Mouse (Mus musculus) bone marrow, adult 2 months (tissue): ENCODE results near the gene Igfbp7. TPM values are rescaled to one million over a fixed set of nuclear protein-coding genes. Genes with fewer than 3 reads are reported as not detected.

ENCODE experiments used
- H3K27ac ChIP-seq: fragments of 200-500 bp; 2 replicates; pipeline ENCODE4 v1.5.1; 2012; ENCODE audit warnings: low read depth, mild to moderate bottlenecking, control low read depth, inconsistent platforms, low read length; ENCODE audit not compliant: control insufficient read depth, poor library complexity, insufficient read depth
- H3K4me1 ChIP-seq: fragments of 200-500 bp; 2 replicates; pipeline ENCODE4 v1.6.1; 2011; ENCODE audit warnings: low read length; ENCODE audit not compliant: control insufficient read depth, insufficient read depth
- H3K4me3 ChIP-seq: fragments of 200-500 bp; replicated peaks from 2 replicates; pipeline ENCODE3; 2011; ENCODE audit warnings: mild to moderate bottlenecking, low read depth, low read length, control low read depth; ENCODE audit not compliant: control insufficient read depth
- CTCF ChIP-seq: fragments of 200-500 bp; IDR thresholded peaks from 2 replicates; pipeline ENCODE4 v1.5.1; 2011; ENCODE audit warnings: low read length, control low read depth; ENCODE audit not compliant: control insufficient read depth, insufficient read depth
- POLR2A ChIP-seq: fragments of 200-500 bp; IDR thresholded peaks from 2 replicates; pipeline ENCODE4 v1.6.1; 2011; ENCODE audit warnings: low read depth, mild to moderate bottlenecking, control low read depth, low read length, borderline replicate concordance; ENCODE audit not compliant: control insufficient read depth
- WGBS: fragments of 180-500 bp; shearing (Covaris S2); methylation state at CpG from one replicate; pipeline ENCODE4 v1.1.7; 2018; 5-methylcytosine and 5-hydroxymethylcytosine counted together
- polyA plus RNA-seq: library from polyadenylated mRNA; stranded (reverse); fragments of >200 nt; gene quantifications from 2 replicates; pipeline ENCODE4 v1.2.4, GENCODE M21; 2011; ENCODE audit warnings: low replicate concordance; ENCODE audit not compliant: missing spikeins, insufficient read depth, insufficient read length

Gene Igfbp7
- polyA plus RNA-seq, 1 experiment: 24.2 TPM

DNA sequence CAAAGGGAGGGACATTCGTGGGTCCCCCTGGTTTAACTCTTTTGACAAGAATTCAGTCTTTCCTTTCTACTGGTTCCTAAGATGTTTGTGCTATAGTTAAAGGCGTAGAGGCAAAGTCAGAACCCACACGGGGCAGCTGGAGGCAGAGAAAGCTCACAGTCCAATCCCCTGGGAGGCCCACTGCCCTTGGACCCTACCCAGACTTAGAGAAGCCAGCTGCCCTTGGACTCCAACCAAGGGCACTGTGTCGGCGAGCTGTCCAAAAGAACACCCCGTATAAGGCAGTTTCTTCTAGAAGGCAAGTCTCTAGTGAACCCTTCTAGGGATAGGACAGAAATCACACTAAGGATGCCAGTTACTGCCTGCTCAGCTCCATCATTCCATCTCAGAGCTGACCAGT, 7.0 kb downstream of the Igfbp7 start:
- WGBS: 69% methylated on average over 6 of the region's 6 CpGs
- TF ChIP-seq POLR2A (no peak), CTCF (no peak)
- Histone ChIP-seq H3K27ac (no peak overlapping the region), H3K4me1 (no peaks in the 10 kb centered on the region), H3K4me3 (no peak overlapping the region)

DNA sequence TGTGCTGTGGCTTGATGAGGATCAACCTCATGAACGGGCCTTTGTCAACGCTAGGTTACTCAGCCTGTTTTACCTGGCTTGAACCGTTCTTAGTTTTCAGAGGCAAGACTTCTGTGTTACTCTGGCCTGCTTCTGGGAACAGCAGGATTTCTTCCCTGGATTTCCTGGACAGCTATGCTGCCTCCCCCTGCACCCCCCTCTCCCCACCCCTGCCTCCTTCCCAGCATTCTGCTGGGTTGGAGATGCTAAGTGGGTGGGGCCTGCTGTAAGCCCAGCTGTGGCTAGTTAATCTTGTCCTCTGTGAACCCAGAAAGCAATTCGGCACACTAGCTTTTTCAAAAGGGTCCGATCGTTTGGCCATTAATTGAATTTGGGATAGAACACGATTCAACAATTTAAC, 7.7 kb downstream of the Igfbp7 start:
- Histone ChIP-seq H3K4me3 (no peak overlapping the region), H3K27ac (no peak overlapping the region), H3K4me1 (no peaks in the 10 kb centered on the region)
- no peak for TF ChIP-seq CTCF
- no peak for TF ChIP-seq POLR2A
- WGBS: 87% methylated on average over 7 of the region's 7 CpGs

DNA sequence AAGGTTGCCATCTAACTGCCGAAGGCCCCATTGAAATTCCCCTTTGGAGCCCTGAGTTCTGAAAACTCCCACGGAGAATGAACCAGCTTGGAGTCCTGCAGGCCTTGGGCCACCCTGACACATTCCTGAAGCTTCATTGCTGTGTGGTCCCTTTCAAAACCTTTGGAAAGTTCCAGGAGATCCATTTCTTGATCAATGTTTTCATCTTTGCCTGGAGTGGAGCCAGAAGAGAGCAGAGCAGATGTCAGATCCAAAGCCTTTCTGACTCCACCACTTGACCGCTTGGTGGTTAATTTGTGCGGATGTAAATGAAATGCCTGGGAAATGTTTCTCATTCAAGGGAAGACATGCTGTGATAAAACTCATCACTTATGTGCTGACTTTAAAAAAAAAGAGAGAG, 8.8 kb downstream of the Igfbp7 start:
- Histone ChIP-seq H3K4me3 (no peak overlapping the region), H3K4me1 (no peaks in the 10 kb centered on the region), H3K27ac (no peak overlapping the region)
- TF ChIP-seq CTCF (no peak), POLR2A (no peak)
- WGBS: 86% methylated on average over 4 of the region's 4 CpGs

DNA sequence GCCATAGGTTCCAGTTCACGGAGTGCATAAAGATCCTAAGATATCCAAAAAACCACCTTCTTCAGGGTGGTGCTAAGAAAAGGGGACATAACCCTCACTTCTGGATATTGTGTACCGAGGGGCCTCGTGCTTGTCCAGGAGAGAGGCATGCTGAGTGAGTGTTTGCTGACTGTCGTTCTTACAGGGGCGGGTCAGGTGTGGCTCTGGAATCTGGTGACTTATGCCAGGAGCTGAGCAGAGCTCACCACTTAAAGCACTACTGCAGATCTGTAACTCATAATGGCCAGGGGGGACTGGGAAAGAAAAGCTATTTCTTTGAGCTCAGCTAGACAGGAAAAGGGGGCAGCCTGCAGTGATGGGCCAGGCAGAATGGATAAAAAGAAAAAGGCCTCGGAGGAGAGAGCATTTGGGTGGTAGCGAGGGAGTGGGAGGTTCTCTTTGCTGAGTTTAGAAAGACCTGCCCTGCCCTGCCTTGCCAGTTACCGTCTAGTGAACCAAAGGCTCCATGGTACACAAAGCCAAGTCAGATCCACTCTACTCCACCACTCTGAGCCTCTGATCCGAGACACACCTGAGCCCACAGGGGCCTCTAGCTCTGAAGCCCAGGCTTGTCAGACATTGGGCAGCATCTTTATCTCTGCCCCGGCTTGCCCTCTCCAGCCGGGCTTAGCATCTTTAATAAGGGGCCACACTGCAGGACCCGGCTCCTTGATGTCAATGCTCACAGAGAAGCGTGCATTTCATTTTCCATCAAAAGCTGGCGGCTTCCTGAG, 9.4 kb downstream of the Igfbp7 start:
- Histone ChIP-seq H3K27ac (no peak overlapping the region), H3K4me1 (no peaks in the 10 kb centered on the region), H3K4me3 (no peak overlapping the region)
- TF ChIP-seq POLR2A (no peak), CTCF (no peak)
- WGBS: 83% methylated on average over 14 of the region's 14 CpGs

DNA sequence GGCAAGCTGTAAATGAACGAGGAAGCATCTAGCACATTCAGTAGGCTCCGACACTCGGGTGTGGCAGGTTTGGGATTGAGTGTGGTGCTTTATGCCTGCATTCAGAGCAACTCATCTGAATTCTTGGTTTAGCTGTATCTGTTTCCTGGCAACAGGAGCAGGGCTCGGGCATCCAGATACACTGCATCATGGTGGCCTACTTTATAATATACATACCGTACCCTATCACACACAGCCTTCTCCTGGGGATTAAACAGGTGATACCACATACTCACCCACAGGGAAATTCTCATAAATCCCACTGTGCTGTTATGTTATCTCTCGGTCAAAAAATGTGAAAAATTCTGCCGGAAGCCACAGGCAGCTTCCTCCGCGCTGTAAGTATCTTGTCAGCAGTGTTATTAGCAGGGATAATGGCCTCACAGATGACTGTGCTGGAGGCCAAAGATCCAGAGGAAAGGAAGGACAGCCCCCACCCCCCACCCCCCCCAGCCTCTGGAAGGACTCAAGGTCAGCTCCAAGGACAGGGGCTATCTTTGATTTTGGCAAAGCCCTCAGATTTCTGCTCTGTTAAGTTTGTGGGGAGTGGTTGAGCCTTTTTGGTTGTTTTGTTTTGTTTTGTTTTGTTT, 13.7 kb downstream of the Igfbp7 start:
- no peaks in the 10 kb centered on the region for H3K4me1 ChIP-seq
- no peak overlapping the region for H3K27ac ChIP-seq
- WGBS: 83% methylated on average over 9 of the region's 9 CpGs
- TF ChIP-seq CTCF: no peak
- TF ChIP-seq POLR2A: no peak
- no peak overlapping the region for H3K4me3 ChIP-seq

DNA sequence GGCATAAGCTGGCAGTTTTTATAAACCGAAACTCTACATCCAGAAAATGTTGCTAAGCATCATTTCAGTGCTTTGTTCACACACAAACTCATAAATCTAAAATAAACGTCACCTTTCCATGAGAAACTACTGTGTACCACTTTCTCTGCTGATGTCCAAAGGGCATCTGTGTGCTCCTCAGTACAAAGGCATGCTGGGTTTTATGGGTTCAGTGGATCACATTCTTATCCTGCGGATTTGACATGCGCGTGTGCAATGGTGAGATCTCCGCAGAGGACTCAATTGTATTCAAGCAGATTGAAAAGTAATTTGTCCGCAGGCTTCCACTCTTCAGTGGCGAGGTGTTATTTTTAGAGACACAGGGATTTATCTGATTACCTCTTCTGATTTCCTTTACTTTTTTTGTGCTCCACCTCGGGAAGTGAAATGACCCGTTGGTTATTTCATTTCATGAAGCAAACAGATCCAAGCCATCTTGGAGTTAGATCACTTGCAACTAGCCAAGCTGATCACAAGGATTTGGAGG, 14.7 kb downstream of the Igfbp7 start:
- 83% methylated on average over 10 of the region's 10 CpGs for WGBS
- H3K27ac ChIP-seq: no peak overlapping the region
- H3K4me1 ChIP-seq: no peaks in the 10 kb centered on the region
- TF ChIP-seq POLR2A (no peak), CTCF (no peak)
- H3K4me3 ChIP-seq: no peak overlapping the region

DNA sequence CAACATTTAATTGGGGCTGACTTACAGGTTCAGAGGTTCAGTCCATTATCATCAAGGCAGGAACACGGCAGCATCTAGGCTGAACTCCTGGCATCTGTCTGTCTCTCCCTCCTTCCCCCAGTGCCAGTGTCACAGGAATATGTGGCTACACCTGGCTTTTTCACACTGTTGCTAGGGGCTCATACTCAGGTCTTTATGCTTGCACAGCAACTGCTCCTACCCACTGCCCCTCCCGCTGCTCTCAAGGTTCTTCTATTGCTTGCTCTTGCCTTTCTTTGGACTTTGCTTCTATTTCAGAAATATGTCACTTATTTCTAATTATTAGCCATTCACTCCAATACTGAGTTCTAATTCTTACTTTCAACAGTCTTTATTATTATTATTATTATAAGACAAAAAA, 17.6 kb downstream of the Igfbp7 start:
- Histone ChIP-seq H3K27ac (no peak overlapping the region), H3K4me3 (no peak overlapping the region), H3K4me1 (no peaks in the 10 kb centered on the region; the same call in 1 of the 2 replicates)
- TF ChIP-seq CTCF (no peak), POLR2A (no peak)
- 94% methylated on average over 2 of the region's 2 CpGs for WGBS

DNA sequence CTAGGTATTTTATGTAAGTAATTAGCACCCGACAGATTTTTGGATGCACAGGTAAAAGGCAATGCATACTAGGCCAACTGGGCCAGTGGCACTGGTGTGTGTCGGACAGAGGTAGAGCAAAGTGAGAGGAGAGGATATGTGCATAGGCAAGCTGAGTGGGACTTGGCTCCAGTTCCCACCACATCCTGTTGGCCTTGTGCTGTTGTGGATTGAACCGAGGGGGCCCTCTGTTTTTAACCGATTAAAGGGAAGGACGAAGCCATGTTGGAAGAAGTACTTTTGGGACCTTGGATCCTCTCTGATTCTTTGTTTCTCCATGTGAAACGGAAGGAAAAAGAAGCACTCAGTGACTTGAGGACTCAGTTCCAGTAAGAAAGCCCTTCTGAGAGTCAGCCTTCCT, 19.5 kb downstream of the Igfbp7 start:
- 51% methylated on average over 6 of the region's 6 CpGs for WGBS

DNA sequence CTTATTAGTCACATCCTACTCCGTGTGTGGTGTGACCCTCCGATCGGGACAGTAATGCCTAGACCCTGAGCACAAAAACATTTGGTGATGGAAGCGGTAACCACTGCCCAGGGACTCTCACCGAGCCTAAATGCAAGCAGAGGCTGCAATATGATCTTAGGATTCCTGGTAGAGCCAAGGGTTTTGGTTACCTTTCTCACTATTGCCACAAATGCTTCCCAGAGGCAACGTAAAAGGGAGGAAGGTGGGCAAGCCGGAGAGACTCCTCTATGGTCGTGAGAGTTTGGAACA, 20.5 kb downstream of the Igfbp7 start:
- Histone ChIP-seq H3K27ac (no peak overlapping the region), H3K4me1 (no peaks in the 10 kb centered on the region; the same call in 1 of the 2 replicates), H3K4me3 (no peak overlapping the region)
- 82% methylated on average over 8 of the region's 8 CpGs for WGBS
- no peak for TF ChIP-seq CTCF
- TF ChIP-seq POLR2A: no peak

More for the DNA sequence above, 19.5 kb downstream of the Igfbp7 start:
- TF ChIP-seq CTCF (no peak), POLR2A (no peak)
- Histone ChIP-seq H3K4me3 (no peak overlapping the region), H3K4me1 (no peaks in the 10 kb centered on the region; the same call in 1 of the 2 replicates), H3K27ac (no peak overlapping the region)
